Mouse (Mus musculus) spleen, adult 18-20 months (tissue): ENCODE measurements at regions not wholly inside any gene's neighbourhood (a gene's known extent, or its start where the extent isn't known, plus 50 kb on each side); places are given as distances from the start of the nearest gene placed in this dataset.
A peak's percentile ranks its signal among the peaks of the same experiment; 100 is the strongest.

Experiments used
- DNase-seq, 2 experiments: peaks; one replicate each; pipeline ENCODE4 v3.0.0; 2022; ENCODE audit warnings: mixed read lengths in 2 of 2

- DNase-seq, result no peak
Measured at GRCm38 (mm10) chr14:48330965-48331622, 114.8 kb upstream of the Tmem260 start.

GRCm38 (mm10) chr14:48331623-48332000 lies 114.3 kb upstream of the Tmem260 start:
- DNase-seq, result no peak

GRCm38 (mm10) chr14:48332193-48332592 lies 113.7 kb upstream of the Tmem260 start:
- no peak for DNase-seq

GRCm38 (mm10) chr14:48332660-48333059 lies 113.3 kb upstream of the Tmem260 start:
- no peak for DNase-seq

GRCm38 (mm10) chr14:48334106-48334809 lies 111.7 kb upstream of the Tmem260 start:
- no peak for DNase-seq

GRCm38 (mm10) chr14:48339434-48339833 lies 106.5 kb upstream of the Tmem260 start:
- DNase-seq, result no peak

GRCm38 (mm10) chr14:48342944-48343343 lies 103.0 kb upstream of the Tmem260 start:
- no peak for DNase-seq

GRCm38 (mm10) chr14:48345956-48346355 lies 100.0 kb upstream of the Tmem260 start:
- no peak for DNase-seq

GRCm38 (mm10) chr14:48349392-48350044 lies 96.4 kb upstream of the Tmem260 start:
- DNase-seq, result no peak

GRCm38 (mm10) chr14:48351652-48352051 lies 94.3 kb upstream of the Tmem260 start:
- DNase-seq, result no peak

- no peak for DNase-seq
Measured at GRCm38 (mm10) chr14:48352825-48353224, 93.1 kb upstream of the Tmem260 start.

- no peak for DNase-seq
Measured at GRCm38 (mm10) chr14:48354176-48354575, 91.7 kb upstream of the Tmem260 start.

- DNase-seq, result no peak
Measured at GRCm38 (mm10) chr14:48357441-48357840, 88.5 kb upstream of the Tmem260 start.

- DNase-seq, result no peak
Measured at GRCm38 (mm10) chr14:48358487-48359159, 87.3 kb upstream of the Tmem260 start.

GRCm38 (mm10) chr14:48361820-48362219 lies 84.1 kb upstream of the Tmem260 start:
- no peak for DNase-seq

- peak in 1 of 2 experiments; percentile 43 for DNase-seq
Measured at GRCm38 (mm10) chr14:48367006-48367405, 78.9 kb upstream of the Tmem260 start.

GRCm38 (mm10) chr14:48370322-48370721 lies 75.6 kb upstream of the Tmem260 start:
- no peak for DNase-seq

- DNase-seq, result no peak
Measured at GRCm38 (mm10) chr14:48371766-48372165, 74.2 kb upstream of the Tmem260 start.

GRCm38 (mm10) chr14:48376112-48376511 lies 69.8 kb upstream of the Tmem260 start:
- no peak for DNase-seq
